Mouse (Mus musculus): Measurements from ENCODE around the gene Capn7. TPM values are rescaled to one million over a fixed set of nuclear protein-coding genes. Genes with fewer than 3 reads are reported as not detected.

The Capn7 gene
- polyA plus RNA-seq (2011; ENCODE audit: insufficient read depth, insufficient read length, low read depth, missing spikeins), result 22.8 and 23.2 TPM in 2 replicates

- peak within 1 kb of the TSS; percentile 43 for H3K9ac ChIP-seq (ENCODE audit: low read depth, poor library complexity, severe bottlenecking)
- peak within 1 kb of the TSS; percentile 71 for H3K4me3 ChIP-seq (ENCODE audit: low read depth, low read length)
- no peaks in the 10 kb centered on the region for H3K27me3 ChIP-seq (ENCODE audit: control insufficient read depth, insufficient read depth, low read length, poor library complexity, severe bottlenecking)
- TF ChIP-seq CTCF (IDR thresholded peaks at IDR 0.05; ENCODE audit: low read depth, low read length) (no peak), POLR2A (IDR thresholded peaks at IDR 0.05; ENCODE audit: insufficient read depth, low read length) (peak; percentile 81), EP300 (IDR thresholded peaks at IDR 0.05; ENCODE audit: insufficient read depth, low read depth, low read length) (no peak)
- H3K27ac ChIP-seq (ENCODE audit: insufficient read depth, low read length), result no peak within 1 kb of the TSS
- H3K36me3 ChIP-seq (ENCODE audit: control insufficient read depth, insufficient read depth, low read length, poor library complexity, severe bottlenecking), result no peaks in the 10 kb centered on the region
- no peaks in the 10 kb centered on the region for H3K4me1 ChIP-seq (ENCODE audit: control insufficient read depth, insufficient read depth, low read length)
- no peaks in the 10 kb centered on the region for H3K9me3 ChIP-seq (replicated peaks; ENCODE audit: control insufficient read depth, insufficient read depth, low read length, poor library complexity, severe bottlenecking)
Observed at GRCm38 (mm10) chr14:31336369-31337155, at the start of gene Capn7. Gene Capn7 (plus strand): TSS chr14:31336638.

GRCm38 (mm10) chr14:31313192-31313591 lies 23.2 kb upstream of the Capn7 start:
- no peak overlapping the region for H3K27ac ChIP-seq (ENCODE audit: insufficient read depth, low read length)
- no peaks in the 10 kb centered on the region for H3K4me1 ChIP-seq (ENCODE audit: control insufficient read depth, insufficient read depth, low read length)
- no peaks in the 10 kb centered on the region for H3K36me3 ChIP-seq (ENCODE audit: control insufficient read depth, insufficient read depth, low read length, poor library complexity, severe bottlenecking)
- no peak overlapping the region for H3K9ac ChIP-seq (ENCODE audit: low read depth, poor library complexity, severe bottlenecking)
- no peaks in the 10 kb centered on the region for H3K9me3 ChIP-seq (replicated peaks; ENCODE audit: control insufficient read depth, insufficient read depth, low read length, poor library complexity, severe bottlenecking)
- no peaks in the 10 kb centered on the region for H3K27me3 ChIP-seq (ENCODE audit: control insufficient read depth, insufficient read depth, low read length, poor library complexity, severe bottlenecking)
- no peak overlapping the region for H3K4me3 ChIP-seq (ENCODE audit: low read depth, low read length)
- TF ChIP-seq CTCF (IDR thresholded peaks at IDR 0.05; ENCODE audit: low read depth, low read length) (no peak), POLR2A (IDR thresholded peaks at IDR 0.05; ENCODE audit: insufficient read depth, low read length) (no peak), EP300 (IDR thresholded peaks at IDR 0.05; ENCODE audit: insufficient read depth, low read depth, low read length) (no peak)

GRCm38 (mm10) chr14:31316613-31317012 lies 19.8 kb upstream of the Capn7 start:
- no peaks in the 10 kb centered on the region for H3K36me3 ChIP-seq (ENCODE audit: control insufficient read depth, insufficient read depth, low read length, poor library complexity, severe bottlenecking)
- H3K9me3 ChIP-seq (replicated peaks; ENCODE audit: control insufficient read depth, insufficient read depth, low read length, poor library complexity, severe bottlenecking), result no peaks in the 10 kb centered on the region
- TF ChIP-seq EP300 (IDR thresholded peaks at IDR 0.05; ENCODE audit: insufficient read depth, low read depth, low read length), result no peak
- no peak for TF ChIP-seq CTCF (IDR thresholded peaks at IDR 0.05; ENCODE audit: low read depth, low read length)
- no peak for TF ChIP-seq POLR2A (IDR thresholded peaks at IDR 0.05; ENCODE audit: insufficient read depth, low read length)
- no peaks in the 10 kb centered on the region for H3K27me3 ChIP-seq (ENCODE audit: control insufficient read depth, insufficient read depth, low read length, poor library complexity, severe bottlenecking)
- H3K4me1 ChIP-seq (ENCODE audit: control insufficient read depth, insufficient read depth, low read length), result no peaks in the 10 kb centered on the region
- H3K4me3 ChIP-seq (ENCODE audit: low read depth, low read length), result no peak overlapping the region
- no peak overlapping the region for H3K27ac ChIP-seq (ENCODE audit: insufficient read depth, low read length)
- no peak overlapping the region for H3K9ac ChIP-seq (ENCODE audit: low read depth, poor library complexity, severe bottlenecking)

- Histone ChIP-seq H3K36me3 (ENCODE audit: control insufficient read depth, insufficient read depth, low read length, poor library complexity, severe bottlenecking) (no peaks in the 10 kb centered on the region), H3K27me3 (ENCODE audit: control insufficient read depth, insufficient read depth, low read length, poor library complexity, severe bottlenecking) (no peaks in the 10 kb centered on the region), H3K27ac (ENCODE audit: insufficient read depth, low read length) (no peak overlapping the region), H3K4me3 (ENCODE audit: low read depth, low read length) (no peak overlapping the region), H3K4me1 (ENCODE audit: control insufficient read depth, insufficient read depth, low read length) (no peaks in the 10 kb centered on the region), H3K9ac (ENCODE audit: low read depth, poor library complexity, severe bottlenecking) (no peak overlapping the region), H3K9me3 (replicated peaks; ENCODE audit: control insufficient read depth, insufficient read depth, low read length, poor library complexity, severe bottlenecking) (no peaks in the 10 kb centered on the region)
- TF ChIP-seq CTCF (IDR thresholded peaks at IDR 0.05; ENCODE audit: low read depth, low read length) (no peak), EP300 (IDR thresholded peaks at IDR 0.05; ENCODE audit: insufficient read depth, low read depth, low read length) (no peak), POLR2A (IDR thresholded peaks at IDR 0.05; ENCODE audit: insufficient read depth, low read length) (no peak)
Observed at GRCm38 (mm10) chr14:31317754-31318153, 18.7 kb upstream of the Capn7 start.

- no peak overlapping the region for H3K4me3 ChIP-seq (ENCODE audit: low read depth, low read length)
- no peak overlapping the region for H3K27ac ChIP-seq (ENCODE audit: insufficient read depth, low read length)
- no peak overlapping the region for H3K9ac ChIP-seq (ENCODE audit: low read depth, poor library complexity, severe bottlenecking)
- H3K36me3 ChIP-seq (ENCODE audit: control insufficient read depth, insufficient read depth, low read length, poor library complexity, severe bottlenecking), result no peaks in the 10 kb centered on the region
- H3K4me1 ChIP-seq (ENCODE audit: control insufficient read depth, insufficient read depth, low read length), result no peaks in the 10 kb centered on the region
- TF ChIP-seq POLR2A (IDR thresholded peaks at IDR 0.05; ENCODE audit: insufficient read depth, low read length) (no peak), EP300 (IDR thresholded peaks at IDR 0.05; ENCODE audit: insufficient read depth, low read depth, low read length) (no peak), CTCF (IDR thresholded peaks at IDR 0.05; ENCODE audit: low read depth, low read length) (no peak)
- no peaks in the 10 kb centered on the region for H3K27me3 ChIP-seq (ENCODE audit: control insufficient read depth, insufficient read depth, low read length, poor library complexity, severe bottlenecking)
- no peaks in the 10 kb centered on the region for H3K9me3 ChIP-seq (replicated peaks; ENCODE audit: control insufficient read depth, insufficient read depth, low read length, poor library complexity, severe bottlenecking)
Observed at GRCm38 (mm10) chr14:31319546-31319945, 16.9 kb upstream of the Capn7 start.

GRCm38 (mm10) chr14:31321181-31321580 lies 15.3 kb upstream of the Capn7 start:
- Histone ChIP-seq H3K27me3 (ENCODE audit: control insufficient read depth, insufficient read depth, low read length, poor library complexity, severe bottlenecking) (no peaks in the 10 kb centered on the region), H3K27ac (ENCODE audit: insufficient read depth, low read length) (no peak overlapping the region), H3K4me1 (ENCODE audit: control insufficient read depth, insufficient read depth, low read length) (no peaks in the 10 kb centered on the region), H3K36me3 (ENCODE audit: control insufficient read depth, insufficient read depth, low read length, poor library complexity, severe bottlenecking) (no peaks in the 10 kb centered on the region), H3K4me3 (ENCODE audit: low read depth, low read length) (no peak overlapping the region), H3K9me3 (replicated peaks; ENCODE audit: control insufficient read depth, insufficient read depth, low read length, poor library complexity, severe bottlenecking) (no peaks in the 10 kb centered on the region), H3K9ac (ENCODE audit: low read depth, poor library complexity, severe bottlenecking) (no peak overlapping the region)
- TF ChIP-seq CTCF (IDR thresholded peaks at IDR 0.05; ENCODE audit: low read depth, low read length) (no peak), POLR2A (IDR thresholded peaks at IDR 0.05; ENCODE audit: insufficient read depth, low read length) (no peak), EP300 (IDR thresholded peaks at IDR 0.05; ENCODE audit: insufficient read depth, low read depth, low read length) (no peak)
